8 mouse cellular contexts compared by ENCODE assay signal in genomic region chr11:62457241-62457890, GRCm38 (mm10). TPM values are rescaled to one million over a fixed set of nuclear protein-coding genes. Genes with fewer than 3 reads are reported as not detected.
DNase-seq lines count a peak whose midpoint lies in the region; ATAC-seq and TF ChIP-seq lines count a peak whose summit lies in the region.

No protein-coding gene starts in this region.

- H3K9me3 ChIP-seq in forebrain, embryonic 14.5 days (replicated peaks; ENCODE audit: control insufficient read depth, low read length): no peaks in the 10 kb centered on the region
- H3K9me3 ChIP-seq in liver, postnatal 0 days (ENCODE audit: low read length): no peaks in the 10 kb centered on the region
- no peaks in the 10 kb centered on the region for H3K9me3 ChIP-seq in neural tube, embryonic 13.5 days

- peak overlapping the region; percentile 98 for H3K27ac ChIP-seq in forebrain, embryonic 14.5 days (ENCODE audit: low read depth, low read length)
- peak overlapping the region; percentile 98 for H3K27ac ChIP-seq in liver, postnatal 0 days (ENCODE audit: low read depth)
- peak overlapping the region; percentile 99 for H3K27ac ChIP-seq in neural tube, embryonic 13.5 days (replicated peaks)

- H3K4me1 ChIP-seq in forebrain, embryonic 14.5 days (ENCODE audit: control insufficient read depth, insufficient read depth, low read length): peaks cover 7% of the 10 kb centered on the region; the same call in 1 of the 2 replicates
- peaks cover 13% of the 10 kb centered on the region for H3K4me1 ChIP-seq in liver, postnatal 0 days (ENCODE audit: insufficient read depth)
- H3K4me1 ChIP-seq in neural tube, embryonic 13.5 days (replicated peaks): peaks cover 27% of the 10 kb centered on the region

- peak overlapping the region; percentile 98 for H3K9ac ChIP-seq in forebrain, embryonic 14.5 days (ENCODE audit: low read length)
- H3K9ac ChIP-seq in liver, postnatal 0 days (replicated peaks): peak overlapping the region; percentile 97
- H3K9ac ChIP-seq in neural tube, embryonic 13.5 days: peak overlapping the region; percentile 99

- DNase-seq in ES-CJ7 (ENCODE audit: low read depth, low spot score): peak; percentile 89
- peak; percentile 84 for DNase-seq in cerebellum, adult 11 months
- DNase-seq in forebrain, embryonic 14.5 days (ENCODE audit: low spot score): peak; percentile 95
- peak; percentile 91 for DNase-seq in heart, postnatal 14 days
- peak; percentile 83 for DNase-seq in layer of hippocampus, adult 11-12 months (ENCODE audit: low spot score)
- peak; percentile 92 for DNase-seq in liver, postnatal 0 days
- DNase-seq in telencephalon, adult 2 months (ENCODE audit: low read depth, low spot score): peak; percentile 75

- TF ChIP-seq CTCF in liver, postnatal 0 days (IDR thresholded peaks at IDR 0.05; ENCODE audit: low read depth): peak; percentile 21; the same call in 1 of the 2 replicates

- no peak for TF ChIP-seq EP300 in liver, postnatal 0 days (IDR thresholded peaks at IDR 0.05; ENCODE audit: low read depth)

- intact Hi-C loops in heart, postnatal 14 days (cut with DNase I): loop anchor here (5.0 kb wide), 1 partner anchor 95 kb away; the partner anchor contains the start of gene Ubb

- H3K4me2 ChIP-seq in forebrain, embryonic 14.5 days (ENCODE audit: low read length): peak overlapping the region; percentile 83
- H3K4me2 ChIP-seq in liver, postnatal 0 days (ENCODE audit: low read depth, low read length): peak overlapping the region; percentile 92
- peak overlapping the region; percentile 78 for H3K4me2 ChIP-seq in neural tube, embryonic 13.5 days

- H3K27me3 ChIP-seq in forebrain, embryonic 14.5 days (replicated peaks; ENCODE audit: control insufficient read depth, insufficient read depth, low read length): no peaks in the 10 kb centered on the region
- no peaks in the 10 kb centered on the region for H3K27me3 ChIP-seq in liver, postnatal 0 days (ENCODE audit: insufficient read depth, low read length)
- no peaks in the 10 kb centered on the region for H3K27me3 ChIP-seq in neural tube, embryonic 13.5 days

- no peaks in the 10 kb centered on the region for H3K36me3 ChIP-seq in forebrain, embryonic 14.5 days (ENCODE audit: control insufficient read depth, insufficient read depth, low read length)
- H3K36me3 ChIP-seq in liver, postnatal 0 days (replicated peaks; ENCODE audit: insufficient read depth, low read length): 0 out of 2 replicates have a peak, but pooled peaks cover 6% of the 10 kb centered on the region
- H3K36me3 ChIP-seq in neural tube, embryonic 13.5 days: no peaks in the 10 kb centered on the region

- ATAC-seq in forebrain, embryonic 14.5 days: peak; percentile 97
- ATAC-seq in liver, postnatal 0 days: peak; percentile 90
- ATAC-seq in neural tube, embryonic 13.5 days (ENCODE audit: low read depth): peak; percentile 97

- under 1% methylated on average over 62 of the region's 73 CpGs for WGBS in forebrain, embryonic 14.5 days
- 1% methylated on average over 64 of the region's 73 CpGs for WGBS in liver, postnatal 0 days (ENCODE audit: insufficient replicate concordance)
- WGBS in neural tube, embryonic 13.5 days: under 1% methylated on average over 70 of the region's 73 CpGs

- H3K4me3 ChIP-seq in forebrain, embryonic 14.5 days (ENCODE audit: low read depth, low read length): peak overlapping the region; percentile 93
- peak overlapping the region; percentile 87 for H3K4me3 ChIP-seq in liver, postnatal 0 days (ENCODE audit: low read depth, low read length)
- peak overlapping the region; percentile 80 for H3K4me3 ChIP-seq in neural tube, embryonic 13.5 days

RNA-seq across cellular contexts. Expression of gene Pigl, which starts 0.9 kb away (rescaled TPM):
- polyA plus RNA-seq in forebrain, embryonic 14.5 days (2014; fragmentation: Nextera tagmentation; extraction: Ambion mirVana): 5.7 TPM in 2 replicates
- 1 to 10 TPM; 3.8 to 4.3 TPM for total RNA-seq in heart, postnatal 14 days (2021)
- 2.6 and 2.7 TPM in 2 replicates for polyA plus RNA-seq in liver, postnatal 0 days (2015; fragmentation: Nextera tagmentation; extraction: Ambion mirVana)
- 7.7 and 9.5 TPM in 2 replicates for polyA plus RNA-seq in neural tube, embryonic 13.5 days (2015; fragmentation: Nextera tagmentation; extraction: Ambion mirVana)

RNA-seq across cellular contexts. Expression of gene Ncor1, which starts 1.0 kb away (rescaled TPM):
- 92.3 and 134 TPM in 2 replicates for polyA plus RNA-seq in forebrain, embryonic 14.5 days (2014; fragmentation: Nextera tagmentation; extraction: Ambion mirVana)
- 100 to 1,000 TPM; 132 to 136 TPM for total RNA-seq in heart, postnatal 14 days (2021)
- polyA plus RNA-seq in liver, postnatal 0 days (2015; fragmentation: Nextera tagmentation; extraction: Ambion mirVana): 48.1 and 52.0 TPM in 2 replicates
- polyA plus RNA-seq in neural tube, embryonic 13.5 days (2015; fragmentation: Nextera tagmentation; extraction: Ambion mirVana): 185 and 190 TPM in 2 replicates

Comparison
In these comparisons a context has a peak if more than half of its experiments do, and no peak if none do; other contexts are left out.
1. Peak in every context shown above with its lines: DNase-seq, ATAC-seq, H3K4me3 ChIP-seq and H3K27ac ChIP-seq.